Mouse (Mus musculus) CD8-positive naive resting alpha-beta T cell, adult 2 months (primary cell): Measurements from ENCODE around the gene Tmem63c.
A peak's percentile ranks its signal among the peaks of the same experiment; 100 is the strongest.

ENCODE experiments used
- DNase-seq, 2 experiments: peaks; one replicate each; pipeline ENCODE4 v3.0.0; 2022; ENCODE audit warnings: low read depth in 2 of 2, low spot score in 2 of 2

Tmem63c gene

GRCm38 (mm10) chr12:87021040-87021439 lies at the start of gene Tmem63c:
Gene Tmem63c (plus strand): TSS chr12:87021340.
- DNase-seq: no peak

- DNase-seq: no peak
Observed at GRCm38 (mm10) chr12:86973216-86973615, 47.9 kb upstream of the Tmem63c start.

- no peak for DNase-seq
Observed at GRCm38 (mm10) chr12:86973706-86974105, 47.4 kb upstream of the Tmem63c start.

- DNase-seq: peak; percentile 67 to 71
Observed at GRCm38 (mm10) chr12:86974387-86975288, 46.5 kb upstream of the Tmem63c start.

GRCm38 (mm10) chr12:86975761-86976160 lies 45.4 kb upstream of the Tmem63c start:
- DNase-seq: no peak

GRCm38 (mm10) chr12:86976511-86977168 lies 44.5 kb upstream of the Tmem63c start:
- DNase-seq: no peak

GRCm38 (mm10) chr12:86977833-86978232 lies 43.3 kb upstream of the Tmem63c start:
- DNase-seq: no peak

- DNase-seq: no peak
Observed at GRCm38 (mm10) chr12:86981180-86981579, 40.0 kb upstream of the Tmem63c start.

GRCm38 (mm10) chr12:86983470-86984193 lies 37.5 kb upstream of the Tmem63c start:
- DNase-seq: no peak

- no peak for DNase-seq
Observed at GRCm38 (mm10) chr12:86984194-86984555, 37.0 kb upstream of the Tmem63c start.

GRCm38 (mm10) chr12:86986562-86986961 lies 34.6 kb upstream of the Tmem63c start:
- DNase-seq: no peak

GRCm38 (mm10) chr12:86988227-86988626 lies 32.9 kb upstream of the Tmem63c start:
- no peak for DNase-seq

- DNase-seq: no peak
Observed at GRCm38 (mm10) chr12:86989378-86989777, 31.8 kb upstream of the Tmem63c start.

- no peak for DNase-seq
Observed at GRCm38 (mm10) chr12:86989890-86990754, 31.0 kb upstream of the Tmem63c start, which contains the start of gene Zdhhc22. Gene Zdhhc22 (minus strand): TSS chr12:86990430.

GRCm38 (mm10) chr12:86990755-86991110 lies 30.4 kb upstream of the Tmem63c start:
- no peak for DNase-seq

- DNase-seq: no peak
Observed at GRCm38 (mm10) chr12:86994166-86994565, 27.0 kb upstream of the Tmem63c start.

GRCm38 (mm10) chr12:86994776-86995175 lies 26.4 kb upstream of the Tmem63c start:
- DNase-seq: no peak

- DNase-seq: no peak
Observed at GRCm38 (mm10) chr12:86995931-86996330, 25.2 kb upstream of the Tmem63c start.

- no peak for DNase-seq
Observed at GRCm38 (mm10) chr12:86998699-86999098, 22.4 kb upstream of the Tmem63c start.

GRCm38 (mm10) chr12:86999283-86999820 lies 21.8 kb upstream of the Tmem63c start:
- DNase-seq: no peak
